Mouse (Mus musculus): ENCODE data around the gene Prn.

Gene Prn

GRCm38 (mm10) chr2:131996369-131996768, 86.6 kb downstream of the Prn start:
- no peak for DNase-seq

DNA sequence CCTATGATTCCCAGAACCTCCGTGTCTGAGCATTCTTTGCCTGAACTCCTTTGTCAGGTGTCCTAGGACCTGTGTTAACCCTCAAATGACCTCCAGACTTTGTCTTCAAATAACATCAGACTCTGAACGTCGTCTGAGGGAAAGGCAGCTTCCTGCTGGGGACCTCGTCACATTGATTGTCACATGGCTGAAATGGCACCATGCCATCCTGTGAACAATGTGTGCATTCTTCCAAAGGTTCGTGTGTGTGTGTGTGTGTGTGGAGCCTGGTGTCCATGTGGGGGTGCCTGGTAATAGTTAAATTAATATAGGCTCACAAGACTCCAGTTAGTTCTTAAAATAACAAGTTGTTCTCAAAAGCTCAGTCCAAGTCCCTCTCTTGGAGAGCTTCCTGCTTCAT, 87.6 kb downstream of the Prn start:
- no peak for DNase-seq

DNA sequence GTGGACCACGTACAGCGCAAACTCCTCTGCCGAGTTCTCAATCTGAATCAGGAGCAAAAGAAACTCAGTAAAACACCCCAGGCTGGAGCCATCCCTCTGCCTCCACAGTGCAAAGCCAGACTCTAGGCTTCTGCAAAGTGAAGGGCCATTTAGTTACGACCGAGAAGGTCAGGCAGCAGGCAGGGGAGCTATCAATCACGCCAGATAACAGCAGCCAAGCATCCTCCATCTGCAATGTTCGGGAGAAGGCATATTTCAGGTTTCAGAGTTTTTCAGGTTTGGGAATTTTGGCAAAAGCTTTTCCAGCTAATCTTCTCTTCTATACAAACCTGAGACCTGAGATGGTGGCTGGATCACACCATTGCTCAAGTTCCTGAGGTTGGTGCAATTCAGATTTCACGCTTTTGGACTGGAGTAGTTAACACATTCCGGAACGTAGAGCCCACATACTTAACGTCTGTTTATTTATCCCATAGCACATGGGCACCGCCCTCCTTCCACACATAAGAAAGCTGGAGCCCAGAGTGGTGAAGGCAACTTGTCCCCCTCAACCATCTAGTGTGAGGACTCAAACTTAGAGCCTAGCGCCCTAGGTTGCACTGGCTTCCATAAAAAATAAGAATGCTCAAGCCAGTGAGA, 92.1 kb downstream of the Prn start:
- DNase-seq, result no peak

- DNase-seq, result no peak
Measured at GRCm38 (mm10) chr2:132003916-132004315, 94.2 kb downstream of the Prn start.

DNA sequence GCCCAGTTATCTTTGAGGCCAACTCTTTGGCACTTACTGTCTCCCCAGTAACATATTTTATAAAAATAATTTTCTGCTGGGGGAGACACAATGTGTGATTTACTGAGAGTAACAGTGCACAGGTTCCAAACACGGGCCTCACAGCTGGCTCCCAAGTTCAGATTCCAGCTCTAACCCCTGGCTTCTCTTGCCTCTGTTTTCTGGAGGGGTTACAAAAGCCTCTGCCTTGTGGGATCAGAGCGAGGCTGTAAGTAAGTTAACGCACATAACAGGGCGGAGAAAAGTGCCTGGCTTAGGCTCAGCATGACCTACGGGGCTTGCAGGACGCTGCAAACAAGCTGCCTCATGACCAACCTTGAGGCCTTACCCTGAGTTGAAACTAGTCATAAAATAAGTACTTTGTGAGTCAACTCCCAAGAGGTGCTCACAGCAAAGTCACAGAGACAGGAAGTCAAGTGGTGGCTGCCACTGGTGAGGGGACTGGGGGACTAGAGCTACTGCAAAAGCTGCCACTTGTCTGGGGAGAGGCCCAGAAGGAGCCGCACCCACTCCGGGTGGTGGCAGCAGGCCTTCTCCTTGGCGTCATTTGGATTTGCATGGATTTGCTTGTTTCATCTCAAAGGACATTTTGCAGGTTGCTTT, 94.9 kb downstream of the Prn start:
- no peak for DNase-seq

- no peak for DNase-seq
Measured at GRCm38 (mm10) chr2:132005445-132005844, 95.7 kb downstream of the Prn start.

All from kidney, postnatal 4 days (tissue).